Mouse (Mus musculus): ENCODE results near the gene Phactr2. TPM values are rescaled to one million over a fixed set of nuclear protein-coding genes. Genes with fewer than 3 reads are reported as not detected.

The Phactr2 gene
- polyA plus RNA-seq, 1 experiment from 2014 or later = 8.1 TPM

DNA sequence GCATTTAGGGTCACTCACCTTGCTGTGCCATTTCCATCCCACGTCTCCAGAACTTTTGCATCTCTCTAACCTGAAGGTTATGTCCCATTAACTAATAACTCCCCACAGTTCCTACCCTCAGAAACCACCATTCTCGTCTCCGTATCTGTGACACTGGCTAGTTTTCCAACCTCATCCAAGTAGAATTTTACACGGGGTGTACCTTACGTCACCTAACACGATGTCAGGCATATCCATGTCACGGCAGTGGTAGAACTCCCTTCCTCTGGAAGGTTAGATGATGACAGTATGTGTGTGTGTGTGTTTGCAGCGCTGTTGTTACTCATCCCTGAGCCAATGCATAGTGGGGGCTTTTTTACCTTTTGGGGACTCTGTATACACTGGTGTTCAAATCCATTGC lies 225.1 kb downstream of the Phactr2 start:
- ATAC-seq = no peak
- Histone ChIP-seq H3K4me1 (replicated peaks; ENCODE audit: control insufficient read depth, insufficient read depth, low read length) (no peaks in the 10 kb centered on the region; the same call in 1 of the 2 replicates), H3K9me3 (ENCODE audit: control insufficient read depth, low read length) (no peaks in the 10 kb centered on the region), H3K4me2 (ENCODE audit: low read length) (no peak overlapping the region), H3K36me3 (ENCODE audit: control insufficient read depth, insufficient read depth) (no peaks in the 10 kb centered on the region; the same call in 1 of the 2 replicates), H3K9ac (replicated peaks; ENCODE audit: low read depth, low read length) (no peak overlapping the region), H3K27me3 (replicated peaks; ENCODE audit: control insufficient read depth, insufficient read depth, low read length) (no peaks in the 10 kb centered on the region), H3K27ac (ENCODE audit: low read length) (no peak overlapping the region), H3K4me3 (replicated peaks; ENCODE audit: low read length) (no peak overlapping the region)
- WGBS = 95% methylated on average over 8 of the region's 8 CpGs

DNA sequence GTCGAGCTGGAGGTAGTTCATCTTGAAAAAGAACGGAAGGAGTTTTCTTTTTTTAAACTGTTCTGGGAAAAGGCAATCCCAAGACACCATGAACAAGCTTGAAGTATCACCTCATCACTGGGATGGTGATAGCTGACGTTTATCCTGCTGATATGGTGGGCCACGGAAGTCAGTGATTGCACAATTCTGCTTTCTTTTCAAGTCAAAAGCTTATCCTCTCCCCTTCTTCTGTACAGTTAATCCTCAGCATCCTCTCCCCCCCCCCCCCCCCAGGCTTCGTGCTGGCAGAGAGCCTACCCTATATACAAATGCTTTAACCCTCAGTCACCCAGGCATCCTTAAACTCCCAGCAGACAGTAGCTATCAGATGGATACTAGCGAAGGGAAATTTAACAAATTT lies 228.5 kb downstream of the Phactr2 start:
- ATAC-seq = no peak
- 44% methylated on average over 6 of the region's 6 CpGs for WGBS

GRCm38 (mm10) chr10:13244192-13244591 lies 230.0 kb downstream of the Phactr2 start:
- H3K9ac ChIP-seq (replicated peaks; ENCODE audit: low read depth, low read length) = no peak overlapping the region
- ATAC-seq = no peak
- 70% methylated on average over 3 of the region's 3 CpGs for WGBS

More for the DNA sequence above, 228.5 kb downstream of the Phactr2 start:
- Histone ChIP-seq H3K4me3 (replicated peaks; ENCODE audit: low read length) (no peak overlapping the region), H3K27ac (ENCODE audit: low read length) (no peak overlapping the region), H3K4me1 (replicated peaks; ENCODE audit: control insufficient read depth, insufficient read depth, low read length) (no peaks in the 10 kb centered on the region; the same call in 1 of the 2 replicates), H3K36me3 (ENCODE audit: control insufficient read depth, insufficient read depth) (no peaks in the 10 kb centered on the region; the same call in 1 of the 2 replicates), H3K4me2 (ENCODE audit: low read length) (no peak overlapping the region), H3K9ac (replicated peaks; ENCODE audit: low read depth, low read length) (no peak overlapping the region), H3K27me3 (replicated peaks; ENCODE audit: control insufficient read depth, insufficient read depth, low read length) (no peaks in the 10 kb centered on the region), H3K9me3 (ENCODE audit: control insufficient read depth, low read length) (no peaks in the 10 kb centered on the region)

DNA sequence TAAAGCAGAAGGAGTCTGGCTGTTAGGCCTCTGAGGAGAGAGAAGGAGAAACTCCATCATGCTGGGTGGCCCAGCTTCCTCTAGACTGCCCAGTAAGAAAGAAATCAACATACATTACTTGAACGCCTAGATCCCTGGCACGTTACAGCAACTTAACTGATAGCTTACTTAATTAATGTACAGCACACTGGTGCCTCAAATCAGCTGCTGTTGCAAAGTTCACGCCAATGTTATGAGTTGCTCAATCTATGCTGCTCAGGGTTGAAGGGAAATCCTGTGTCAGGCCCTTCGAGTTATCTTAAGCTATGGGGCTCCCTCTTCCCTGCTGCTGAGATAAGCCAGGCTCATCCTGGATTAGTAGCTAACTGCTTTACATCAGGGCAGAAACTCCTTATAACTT lies 233.8 kb downstream of the Phactr2 start:
- H3K4me1 ChIP-seq (replicated peaks; ENCODE audit: control insufficient read depth, insufficient read depth, low read length) = no peaks in the 10 kb centered on the region
- ATAC-seq = no peak
- H3K27ac ChIP-seq (ENCODE audit: low read length) = no peak overlapping the region
- no peak overlapping the region for H3K9ac ChIP-seq (replicated peaks; ENCODE audit: low read depth, low read length)
- no peaks in the 10 kb centered on the region for H3K27me3 ChIP-seq (replicated peaks; ENCODE audit: control insufficient read depth, insufficient read depth, low read length)
- no peak overlapping the region for H3K4me2 ChIP-seq (ENCODE audit: low read length)
- WGBS = 71% methylated on average over 4 of the region's 4 CpGs
- H3K9me3 ChIP-seq (ENCODE audit: control insufficient read depth, low read length) = no peaks in the 10 kb centered on the region
- no peaks in the 10 kb centered on the region for H3K36me3 ChIP-seq (ENCODE audit: control insufficient read depth, insufficient read depth)
- no peak overlapping the region for H3K4me3 ChIP-seq (replicated peaks; ENCODE audit: low read length)

More at GRCm38 (mm10) chr10:13244192-13244591, 230.0 kb downstream of the Phactr2 start:
- H3K27ac ChIP-seq (ENCODE audit: low read length) = no peak overlapping the region
- no peaks in the 10 kb centered on the region for H3K4me1 ChIP-seq (replicated peaks; ENCODE audit: control insufficient read depth, insufficient read depth, low read length)
- H3K4me3 ChIP-seq (replicated peaks; ENCODE audit: low read length) = no peak overlapping the region
- no peak overlapping the region for H3K4me2 ChIP-seq (ENCODE audit: low read length)
- no peaks in the 10 kb centered on the region for H3K27me3 ChIP-seq (replicated peaks; ENCODE audit: control insufficient read depth, insufficient read depth, low read length)
- no peaks in the 10 kb centered on the region; the same call in 1 of the 2 replicates for H3K36me3 ChIP-seq (ENCODE audit: control insufficient read depth, insufficient read depth)
- H3K9me3 ChIP-seq (ENCODE audit: control insufficient read depth, low read length) = no peaks in the 10 kb centered on the region

GRCm38 (mm10) chr10:13238188-13238587 lies 236.0 kb downstream of the Phactr2 start:
- Histone ChIP-seq H3K9me3 (ENCODE audit: control insufficient read depth, low read length) (no peaks in the 10 kb centered on the region), H3K4me3 (replicated peaks; ENCODE audit: low read length) (no peak overlapping the region), H3K27ac (ENCODE audit: low read length) (no peak overlapping the region), H3K4me2 (ENCODE audit: low read length) (no peak overlapping the region), H3K27me3 (replicated peaks; ENCODE audit: control insufficient read depth, insufficient read depth, low read length) (no peaks in the 10 kb centered on the region), H3K4me1 (replicated peaks; ENCODE audit: control insufficient read depth, insufficient read depth, low read length) (no peaks in the 10 kb centered on the region), H3K36me3 (ENCODE audit: control insufficient read depth, insufficient read depth) (no peaks in the 10 kb centered on the region), H3K9ac (replicated peaks; ENCODE audit: low read depth, low read length) (no peak overlapping the region)
- 94% methylated on average over 4 of the region's 4 CpGs for WGBS
- no peak for ATAC-seq

DNA sequence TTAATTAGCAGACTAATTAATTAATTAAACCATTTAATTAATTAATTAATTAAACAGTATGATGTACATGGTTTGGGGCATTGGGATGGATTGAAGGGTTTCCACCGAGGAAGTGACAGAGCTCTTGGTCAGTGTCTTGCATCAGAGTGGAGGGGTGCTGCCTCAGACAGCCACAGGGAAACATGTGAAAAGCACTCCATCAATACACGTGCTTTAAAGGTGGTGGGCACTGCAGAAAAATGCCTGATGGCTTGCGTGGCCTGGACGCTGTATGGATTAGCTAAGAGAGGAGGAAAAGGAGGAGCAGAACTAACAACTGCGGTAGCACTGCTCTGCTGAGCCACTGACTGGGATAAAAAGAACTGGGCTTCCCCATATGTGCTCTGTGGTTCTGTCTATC lies 237.3 kb downstream of the Phactr2 start:
- no peak overlapping the region for H3K4me3 ChIP-seq (replicated peaks; ENCODE audit: low read length)

GRCm38 (mm10) chr10:13234503-13234902 lies 239.7 kb downstream of the Phactr2 start:
- H3K27ac ChIP-seq (ENCODE audit: low read length) = no peak overlapping the region
- no peak overlapping the region for H3K9ac ChIP-seq (replicated peaks; ENCODE audit: low read depth, low read length)
- no peaks in the 10 kb centered on the region for H3K4me1 ChIP-seq (replicated peaks; ENCODE audit: control insufficient read depth, insufficient read depth, low read length)
- no peaks in the 10 kb centered on the region for H3K9me3 ChIP-seq (ENCODE audit: control insufficient read depth, low read length)
- ATAC-seq = no peak
- H3K36me3 ChIP-seq (ENCODE audit: control insufficient read depth, insufficient read depth) = no peaks in the 10 kb centered on the region
- WGBS = 70% methylated on average over 3 of the region's 3 CpGs
- no peak overlapping the region for H3K4me3 ChIP-seq (replicated peaks; ENCODE audit: low read length)
- H3K4me2 ChIP-seq (ENCODE audit: low read length) = no peak overlapping the region
- no peaks in the 10 kb centered on the region for H3K27me3 ChIP-seq (replicated peaks; ENCODE audit: control insufficient read depth, insufficient read depth, low read length)

More for the DNA sequence above, 237.3 kb downstream of the Phactr2 start:
- Histone ChIP-seq H3K27ac (ENCODE audit: low read length) (no peak overlapping the region), H3K4me1 (replicated peaks; ENCODE audit: control insufficient read depth, insufficient read depth, low read length) (no peaks in the 10 kb centered on the region), H3K4me2 (ENCODE audit: low read length) (no peak overlapping the region), H3K36me3 (ENCODE audit: control insufficient read depth, insufficient read depth) (no peaks in the 10 kb centered on the region), H3K9me3 (ENCODE audit: control insufficient read depth, low read length) (no peaks in the 10 kb centered on the region), H3K9ac (replicated peaks; ENCODE audit: low read depth, low read length) (no peak overlapping the region), H3K27me3 (replicated peaks; ENCODE audit: control insufficient read depth, insufficient read depth, low read length) (no peaks in the 10 kb centered on the region)
- ATAC-seq = no peak
- WGBS = 83% methylated on average over 5 of the region's 5 CpGs

- H3K36me3 ChIP-seq (ENCODE audit: control insufficient read depth, insufficient read depth) = no peaks in the 10 kb centered on the region
- H3K4me2 ChIP-seq (ENCODE audit: low read length) = no peak overlapping the region
- H3K9ac ChIP-seq (replicated peaks; ENCODE audit: low read depth, low read length) = no peak overlapping the region
- H3K27ac ChIP-seq (ENCODE audit: low read length) = no peak overlapping the region
- WGBS = 68% methylated on average over 10 of the region's 10 CpGs
- H3K27me3 ChIP-seq (replicated peaks; ENCODE audit: control insufficient read depth, insufficient read depth, low read length) = no peaks in the 10 kb centered on the region
- H3K4me1 ChIP-seq (replicated peaks; ENCODE audit: control insufficient read depth, insufficient read depth, low read length) = no peaks in the 10 kb centered on the region
- no peak overlapping the region for H3K4me3 ChIP-seq (replicated peaks; ENCODE audit: low read length)
- no peaks in the 10 kb centered on the region for H3K9me3 ChIP-seq (ENCODE audit: control insufficient read depth, low read length)
- no peak for ATAC-seq
Observed at GRCm38 (mm10) chr10:13233941-13234340, 240.3 kb downstream of the Phactr2 start.

DNA sequence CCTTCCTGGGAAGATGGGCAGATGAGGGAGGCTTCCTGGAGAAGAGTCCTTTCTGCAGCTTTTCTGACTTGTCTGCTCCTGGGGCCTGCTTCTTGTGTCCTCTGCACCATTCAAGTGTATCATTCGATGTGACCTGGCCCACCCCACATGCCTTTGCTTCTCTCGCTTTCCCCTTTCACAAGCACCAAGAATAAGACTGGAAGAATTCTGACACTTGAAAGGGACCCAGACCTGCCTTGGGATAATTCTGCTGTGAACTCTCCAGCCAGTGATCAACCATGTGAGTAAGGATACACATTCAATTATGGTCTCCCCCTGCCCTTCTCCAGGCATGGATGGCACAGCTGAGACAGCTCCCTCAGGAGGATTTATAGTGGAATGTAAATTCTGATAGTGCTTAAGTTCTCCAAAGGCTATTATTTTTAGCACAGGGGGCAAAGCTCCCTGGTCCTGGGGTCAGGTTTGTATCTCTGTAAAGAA lies 241.0 kb downstream of the Phactr2 start:
- no peak overlapping the region for H3K9ac ChIP-seq (replicated peaks; ENCODE audit: low read depth, low read length)
- ATAC-seq = no peak
- 48% methylated on average over 2 of the region's 2 CpGs for WGBS

More for the DNA sequence above, 241.0 kb downstream of the Phactr2 start:
- Histone ChIP-seq H3K27ac (ENCODE audit: low read length) (no peak overlapping the region), H3K4me1 (replicated peaks; ENCODE audit: control insufficient read depth, insufficient read depth, low read length) (no peaks in the 10 kb centered on the region), H3K36me3 (ENCODE audit: control insufficient read depth, insufficient read depth) (no peaks in the 10 kb centered on the region), H3K4me3 (replicated peaks; ENCODE audit: low read length) (no peak overlapping the region), H3K4me2 (ENCODE audit: low read length) (no peak overlapping the region), H3K27me3 (replicated peaks; ENCODE audit: control insufficient read depth, insufficient read depth, low read length) (no peaks in the 10 kb centered on the region), H3K9me3 (ENCODE audit: control insufficient read depth, low read length) (no peaks in the 10 kb centered on the region)
